Mouse (Mus musculus): ENCODE results near the gene Gm4070. TPM values are rescaled to one million over a fixed set of nuclear protein-coding genes. Genes with fewer than 3 reads are reported as not detected.
"Not testable (repeated sequence)": the region's sequence is repeated elsewhere in the genome, so short reads cannot be mapped to it uniquely, and the experiment has no call there.

The Gm4070 gene
- polyA plus RNA-seq (2015; fragmentation: Nextera tagmentation; extraction: Ambion mirVana), result 0.31 and 1.1 TPM in 2 replicates

DNA sequence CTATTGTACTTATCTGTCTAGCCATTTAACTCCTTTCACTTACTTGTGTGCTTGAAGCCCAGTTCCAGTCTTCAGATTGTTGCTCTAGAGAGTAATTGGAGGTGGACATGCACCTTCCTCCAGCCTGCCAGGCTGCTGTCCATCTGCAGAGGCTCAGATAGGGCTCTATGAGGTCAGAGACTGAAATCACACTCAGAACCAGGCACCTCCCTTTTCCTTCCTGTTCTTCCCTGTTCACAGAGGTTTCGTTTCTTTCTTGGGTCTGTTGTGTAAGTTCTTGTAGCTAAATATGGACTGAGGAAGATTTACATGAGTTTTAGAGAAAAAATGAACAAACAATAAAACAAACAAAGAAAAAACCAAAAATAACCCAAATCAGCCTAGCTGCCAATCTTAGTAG lies at the start of gene Gm4070:
TSS of gene Gm4070 (minus strand) at position 156 of the 400 bp plus-strand sequence.
- H3K9ac ChIP-seq; H3K27ac ChIP-seq; H3K4me3 ChIP-seq (replicated peaks); H3K9me3 ChIP-seq; ATAC-seq (ENCODE audit: insufficient read depth, low FRiP score, low read depth); H3K4me1 ChIP-seq; H3K4me2 ChIP-seq; H3K27me3 ChIP-seq (replicated peaks); H3K36me3 ChIP-seq: not testable (repeated sequence)
- 50% methylated on average over 1 of the region's 1 CpGs for WGBS

- ATAC-seq (ENCODE audit: insufficient read depth, low FRiP score, low read depth); H3K4me2 ChIP-seq; H3K4me3 ChIP-seq (replicated peaks); H3K9me3 ChIP-seq; H3K27ac ChIP-seq; H3K9ac ChIP-seq; H3K27me3 ChIP-seq (replicated peaks); H3K4me1 ChIP-seq; H3K36me3 ChIP-seq: not testable (repeated sequence)
Measured at GRCm38 (mm10) chr7:105954540-105954939, 773 bp upstream of the Gm4070 start.

DNA sequence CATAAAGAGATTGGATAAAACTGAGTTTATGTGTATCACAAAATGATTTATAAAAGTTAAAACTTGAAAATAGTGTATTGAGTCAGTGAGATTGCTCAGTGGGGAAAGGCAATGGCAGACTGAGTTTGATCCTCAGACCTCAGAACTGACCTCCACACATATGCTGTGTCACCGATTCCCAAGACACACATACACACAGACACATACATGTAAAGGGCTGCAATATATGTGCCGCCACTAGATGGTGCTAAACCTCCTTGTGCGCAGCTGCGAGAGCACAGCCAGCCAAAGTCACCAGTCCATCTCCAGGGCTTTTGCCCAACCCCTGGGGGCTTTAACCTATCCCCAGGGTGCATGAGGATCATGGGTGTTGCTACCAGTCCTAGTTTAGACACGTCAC lies 1.4 kb downstream of the Gm4070 start:
- WGBS, result no CpG with 5 or more reads among the region's 5 CpGs
- not testable (repeated sequence) for H3K4me2 ChIP-seq; H3K27ac ChIP-seq; H3K9me3 ChIP-seq; H3K4me1 ChIP-seq; H3K36me3 ChIP-seq; H3K4me3 ChIP-seq (replicated peaks); H3K27me3 ChIP-seq (replicated peaks); H3K9ac ChIP-seq
- ATAC-seq (ENCODE audit: insufficient read depth, low FRiP score, low read depth), result peak; percentile 27; the same call in 1 of the 2 replicates

DNA sequence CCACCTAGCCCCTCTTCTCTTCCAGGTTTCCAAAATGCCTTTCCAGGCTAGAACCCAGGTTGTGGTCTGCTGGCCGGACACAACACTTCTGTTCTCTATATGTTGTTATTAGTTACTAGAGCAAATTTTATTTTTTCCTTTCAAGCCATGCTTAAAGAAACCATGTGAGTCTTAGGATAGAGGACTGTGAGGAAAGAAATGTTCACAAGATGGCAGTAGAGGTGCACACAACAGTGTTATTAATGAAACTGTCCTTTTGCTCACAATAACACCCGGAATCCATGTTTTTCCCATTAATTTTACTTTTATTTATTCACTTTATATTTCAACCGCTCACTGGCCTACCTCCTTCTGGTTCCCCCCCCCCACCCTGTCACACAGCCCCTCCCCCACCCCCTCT lies 8.5 kb downstream of the Gm4070 start:
- no CpG with 5 or more reads among the region's 3 CpGs for WGBS

GRCm38 (mm10) chr7:105932132-105932531 lies 21.6 kb downstream of the Gm4070 start:
- not testable (repeated sequence) for H3K4me2 ChIP-seq; H3K4me1 ChIP-seq; ATAC-seq (ENCODE audit: insufficient read depth, low FRiP score, low read depth); H3K9ac ChIP-seq; H3K9me3 ChIP-seq; H3K36me3 ChIP-seq; H3K27me3 ChIP-seq (replicated peaks); H3K27ac ChIP-seq; H3K4me3 ChIP-seq (replicated peaks)
- WGBS, result no CpG with 5 or more reads among the region's 1 CpGs

More for the DNA sequence above, 8.5 kb downstream of the Gm4070 start:
- not testable (repeated sequence) for H3K4me3 ChIP-seq (replicated peaks); H3K9ac ChIP-seq; H3K27me3 ChIP-seq (replicated peaks); H3K9me3 ChIP-seq; H3K36me3 ChIP-seq; H3K4me1 ChIP-seq; H3K4me2 ChIP-seq; ATAC-seq (ENCODE audit: insufficient read depth, low FRiP score, low read depth); H3K27ac ChIP-seq

- H3K9ac ChIP-seq; H3K4me1 ChIP-seq; H3K27ac ChIP-seq; H3K36me3 ChIP-seq; H3K9me3 ChIP-seq; H3K4me3 ChIP-seq (replicated peaks); ATAC-seq (ENCODE audit: insufficient read depth, low FRiP score, low read depth); H3K4me2 ChIP-seq; H3K27me3 ChIP-seq (replicated peaks): not testable (repeated sequence)
- 90% methylated on average over 1 of the region's 2 CpGs for WGBS
Measured at GRCm38 (mm10) chr7:105883588-105884336, 70.0 kb downstream of the Gm4070 start.

DNA sequence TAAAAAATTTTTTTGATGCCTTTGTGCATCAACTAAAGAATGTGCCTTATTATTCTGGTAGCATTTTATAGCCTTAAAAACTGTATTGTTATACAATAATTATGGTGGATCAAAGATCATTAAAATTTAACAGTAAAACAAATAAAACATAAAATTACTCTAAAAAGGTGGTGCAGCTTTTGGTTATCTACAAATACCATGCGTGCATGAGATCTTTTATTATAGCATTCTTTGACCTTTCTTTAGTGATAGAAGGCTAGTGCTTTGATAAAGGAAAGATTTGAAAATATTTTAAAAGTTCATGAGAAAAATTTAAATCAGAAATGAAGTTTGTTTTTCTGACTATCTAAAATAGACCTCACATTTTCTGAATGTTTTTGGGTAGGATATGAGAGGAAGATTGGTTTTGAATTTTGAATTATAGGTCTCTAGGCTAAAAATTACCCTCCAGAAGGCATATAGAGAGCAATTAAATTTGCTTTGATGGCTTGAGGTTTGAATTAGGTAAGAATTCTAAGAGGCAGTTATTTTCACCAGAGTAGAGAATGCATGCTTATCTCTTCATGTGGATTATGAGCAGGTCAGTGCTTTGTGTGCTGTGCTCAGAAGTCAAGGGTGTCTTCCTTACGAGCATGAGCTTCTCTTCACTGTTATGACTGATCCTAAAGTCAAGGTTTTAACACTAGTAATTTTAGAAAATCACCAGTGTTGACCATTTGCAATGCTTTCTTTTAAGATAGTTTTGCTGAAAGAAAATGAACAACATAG lies 73.9 kb downstream of the Gm4070 start:
- H3K27me3 ChIP-seq (replicated peaks); H3K9ac ChIP-seq; H3K4me3 ChIP-seq (replicated peaks); H3K4me2 ChIP-seq; H3K4me1 ChIP-seq; ATAC-seq (ENCODE audit: insufficient read depth, low FRiP score, low read depth); H3K36me3 ChIP-seq; H3K9me3 ChIP-seq; H3K27ac ChIP-seq: not testable (repeated sequence)
- 67% methylated on average over 1 of the region's 2 CpGs for WGBS

DNA sequence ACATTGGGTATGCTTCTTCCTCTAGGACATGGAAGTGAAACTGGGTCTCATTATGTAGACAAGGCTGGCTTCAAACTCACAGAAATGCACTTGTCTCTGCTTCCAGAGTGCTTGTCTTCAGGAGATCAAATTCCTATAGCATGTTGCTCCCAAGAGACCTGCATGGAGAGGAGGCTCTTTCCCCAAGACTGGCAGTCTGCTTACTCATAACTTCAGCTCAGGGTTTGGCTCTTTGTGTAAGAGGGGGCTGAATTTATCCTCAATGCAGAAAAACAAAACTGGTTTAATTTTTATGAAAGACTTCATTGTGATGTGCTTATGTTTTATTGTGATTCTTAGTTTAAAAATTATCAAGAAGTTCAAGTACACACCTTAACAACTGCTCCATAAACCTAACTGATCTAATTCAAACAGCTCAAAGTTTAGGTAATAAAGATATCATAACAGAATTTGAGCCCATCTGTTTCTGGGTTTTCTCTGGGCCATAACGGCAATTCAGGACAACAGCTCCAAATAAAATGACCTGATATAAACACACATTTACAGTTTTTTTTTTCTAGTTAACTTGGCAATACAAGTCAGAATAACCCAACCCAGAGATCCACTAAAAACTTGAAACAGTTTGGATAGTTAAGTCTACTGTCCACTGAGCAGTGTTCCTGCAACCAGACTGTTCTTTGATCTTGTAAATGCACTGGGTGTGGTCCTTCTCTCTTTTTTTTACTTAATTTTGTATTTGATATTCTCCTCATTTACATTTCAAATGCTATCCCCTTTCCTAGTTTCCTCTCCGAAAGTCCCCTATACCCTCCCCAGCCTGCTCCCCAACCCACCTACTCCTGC lies 97.8 kb downstream of the Gm4070 start:
- ATAC-seq (ENCODE audit: insufficient read depth, low FRiP score, low read depth); H3K4me2 ChIP-seq; H3K27ac ChIP-seq; H3K4me1 ChIP-seq; H3K27me3 ChIP-seq (replicated peaks); H3K9me3 ChIP-seq; H3K4me3 ChIP-seq (replicated peaks); H3K9ac ChIP-seq; H3K36me3 ChIP-seq: not testable (repeated sequence)
- no CpG with 5 or more reads among the region's 2 CpGs for WGBS

Other genes starting within 250 kb of the Gm4070 start
- 352 TPM in 2 replicates for gene Ilk, start 217.4 kb downstream of the Gm4070 start, polyA plus RNA-seq (2015; fragmentation: Nextera tagmentation; extraction: Ambion mirVana)
- gene Rrp8, start 216.6 kb downstream of the Gm4070 start, polyA plus RNA-seq (2015; fragmentation: Nextera tagmentation; extraction: Ambion mirVana), result 26.9 and 38.3 TPM in 2 replicates
- 123 and 139 TPM in 2 replicates for gene Taf10, start 209.6 kb downstream of the Gm4070 start, polyA plus RNA-seq (2015; fragmentation: Nextera tagmentation; extraction: Ambion mirVana)
- 69.5 and 73.3 TPM in 2 replicates for gene Tpp1, start 201.7 kb downstream of the Gm4070 start, polyA plus RNA-seq (2015; fragmentation: Nextera tagmentation; extraction: Ambion mirVana)
- gene Dchs1, start 166.3 kb downstream of the Gm4070 start, polyA plus RNA-seq (2015; fragmentation: Nextera tagmentation; extraction: Ambion mirVana), result 8.6 and 10.4 TPM in 2 replicates
- gene Mrpl17, start 142.9 kb downstream of the Gm4070 start, polyA plus RNA-seq (2015; fragmentation: Nextera tagmentation; extraction: Ambion mirVana), result 405 and 416 TPM in 2 replicates

All from stomach, embryonic 15.5 days (tissue).